Mouse (Mus musculus) bone marrow macrophage, adult 2 months (primary cell): ENCODE results near the gene Rap1gap.

Source experiments
- CTCF ChIP-seq: IDR thresholded peaks from 2 replicates; pipeline ENCODE4 v1.5.1; 2012; ENCODE audit warnings: low read depth, mild to moderate bottlenecking, low read length, moderate library complexity
- POLR2A ChIP-seq: IDR thresholded peaks from 2 replicates; pipeline ENCODE4 v1.6.1; 2012; ENCODE audit warnings: mild to moderate bottlenecking, low read depth, low read length, borderline replicate concordance

DNA sequence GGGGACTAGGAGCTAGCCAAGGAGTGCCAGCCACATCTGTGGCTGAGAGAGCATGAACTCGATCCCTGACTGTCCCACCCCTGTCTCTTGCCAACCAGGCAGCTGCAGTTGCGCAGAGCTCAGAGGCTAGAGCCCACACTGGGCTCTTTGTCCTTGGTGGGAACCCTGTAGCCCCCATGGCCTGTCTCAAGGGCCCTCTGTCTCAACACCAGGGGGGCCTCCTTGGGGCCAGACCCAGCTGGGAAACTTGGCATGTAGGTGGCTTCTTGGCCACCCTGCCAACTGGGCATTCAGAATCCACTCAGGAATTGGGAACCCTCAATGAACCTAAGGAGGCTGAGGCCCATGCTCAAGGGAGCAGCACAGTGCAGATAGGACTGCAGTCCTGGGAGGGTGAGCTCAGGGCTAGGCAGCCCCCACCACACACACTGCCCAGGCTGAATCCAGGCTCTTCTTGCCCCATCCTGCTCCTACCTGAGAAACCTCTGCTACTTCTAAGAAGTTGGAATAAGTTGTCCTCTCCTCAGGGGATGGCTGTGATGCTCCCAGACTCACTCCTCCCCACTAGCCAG, 15.5 kb downstream of the Rap1gap start:
- no peak for TF ChIP-seq POLR2A
- TF ChIP-seq CTCF = no peak
